In the genomic region with DNA sequence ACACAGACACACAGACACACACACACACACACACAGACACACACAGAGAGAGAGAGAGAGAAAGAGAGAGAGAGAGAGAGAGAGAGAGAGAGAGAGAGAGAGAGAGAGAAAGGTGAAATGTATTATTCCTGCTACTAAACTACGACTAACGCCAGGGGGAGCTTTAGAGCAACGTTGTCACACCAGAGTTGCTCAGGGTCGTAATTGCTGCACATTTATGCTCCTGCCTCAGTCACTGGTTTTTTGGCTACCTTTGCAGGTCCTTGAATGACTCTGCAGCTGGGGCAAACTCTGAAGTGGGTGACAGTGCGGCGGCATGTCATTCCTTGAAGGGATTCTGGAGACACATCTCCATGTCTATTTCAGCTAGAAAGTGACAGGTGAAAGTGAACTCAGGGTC, we compare ENCODE assay signal across 10 mouse cellular contexts.
DNase-seq lines count a peak whose midpoint lies in the region; ATAC-seq and TF ChIP-seq lines count a peak whose summit lies in the region.
"Had no signal": no experiment of that assay in that cellular context is flagged by ENCODE, and none has a peak within 500 bp of the region (broad histone marks: within the 10 kb centered on the region; RNA-seq: fewer than 3 reads in every experiment).

No protein-coding gene starts in this region.

- TF ChIP-seq POLR2A in brain, embryonic 14.5 days (IDR thresholded peaks at IDR 0.05; ENCODE audit: borderline replicate concordance, extremely low read depth, insufficient read depth, insufficient read length, poor library complexity, severe bottlenecking), result no peak

- H3K9ac ChIP-seq in intestine, embryonic 14.5 days (ENCODE audit: low read length), result no peak overlapping the region
- no peak overlapping the region for H3K9ac ChIP-seq in intestine, embryonic 16.5 days (ENCODE audit: low read depth, low read length)
- H3K9ac ChIP-seq in ES-E14 (ENCODE audit: insufficient read depth, low read depth, low read length, poor library complexity, severe bottlenecking), result no peak overlapping the region
- H3K9ac ChIP-seq: embryonic facial prominence, embryonic 12.5 days; liver, embryonic 13.5 days had no signal

- WGBS in intestine, embryonic 14.5 days, result 39% methylated on average over 6 of the region's 6 CpGs
- 35% methylated on average over 6 of the region's 6 CpGs for WGBS in intestine, embryonic 16.5 days

- H3K4me1 ChIP-seq in intestine, embryonic 14.5 days (replicated peaks; ENCODE audit: control insufficient read depth, insufficient read depth, low read length), result no peaks in the 10 kb centered on the region
- H3K4me1 ChIP-seq in intestine, embryonic 16.5 days (ENCODE audit: control insufficient read depth, insufficient read depth, low read length), result no peaks in the 10 kb centered on the region
- H3K4me1 ChIP-seq in ES-E14 (ENCODE audit: control insufficient read depth in 2 of 2, insufficient read depth in 2 of 2, low read length in 2 of 2, poor library complexity in 1 of 2), result no peaks in the 10 kb centered on the region
- H3K4me1 ChIP-seq: embryonic facial prominence, embryonic 12.5 days; liver, embryonic 13.5 days had no signal

- peak; percentile 61 for DNase-seq in intestine, embryonic 14.5 days (ENCODE audit: low spot score)
- DNase-seq in ES-E14 (ENCODE audit: low read depth, low spot score), result peak; percentile 33
- peak; percentile 79 for DNase-seq in brain, embryonic 14.5 days (ENCODE audit: low read depth)
- DNase-seq in left cerebral cortex, postnatal 36 days (ENCODE audit: low spot score in 2 of 2), result peak; percentile 12 to 16
- peak; percentile 50 for DNase-seq in right cerebral cortex, postnatal 14 days
- DNase-seq in heart, adult 8-10 months (ENCODE audit: low spot score), result no peak
- DNase-seq: liver, embryonic 13.5 days had no signal

- H3K4me2 ChIP-seq in intestine, embryonic 14.5 days (ENCODE audit: low read length), result no peak overlapping the region
- H3K4me2 ChIP-seq in intestine, embryonic 16.5 days (ENCODE audit: low read depth, low read length), result no peak overlapping the region
- H3K4me2 ChIP-seq: embryonic facial prominence, embryonic 12.5 days; liver, embryonic 13.5 days had no signal

- no peaks in the 10 kb centered on the region for H3K9me3 ChIP-seq in intestine, embryonic 14.5 days (ENCODE audit: control insufficient read depth, low read length)
- no peaks in the 10 kb centered on the region for H3K9me3 ChIP-seq in intestine, embryonic 16.5 days (ENCODE audit: control insufficient read depth, low read length)
- H3K9me3 ChIP-seq in ES-E14 (ENCODE audit: control insufficient read depth, insufficient read depth, low read depth, low read length), result no peaks in the 10 kb centered on the region
- H3K9me3 ChIP-seq: embryonic facial prominence, embryonic 12.5 days; liver, embryonic 13.5 days had no signal

- intact Hi-C loops in left cerebral cortex, postnatal 36 days (cut with DNase I), result loop anchor here (1.0 kb wide), 1 partner anchor 755 kb away; the partner anchor contains the start of gene Rprm

- no peaks in the 10 kb centered on the region for H3K36me3 ChIP-seq in intestine, embryonic 14.5 days (ENCODE audit: control insufficient read depth, insufficient read depth, low read length)
- H3K36me3 ChIP-seq in intestine, embryonic 16.5 days (ENCODE audit: control insufficient read depth, insufficient read depth, low read length), result no peaks in the 10 kb centered on the region
- no peaks in the 10 kb centered on the region for H3K36me3 ChIP-seq in ES-E14 (ENCODE audit: control insufficient read depth, insufficient read depth, low read length, poor library complexity, severe bottlenecking)
- H3K36me3 ChIP-seq: embryonic facial prominence, embryonic 12.5 days; liver, embryonic 13.5 days had no signal

- no peak for ATAC-seq in intestine, embryonic 14.5 days (replicated peaks; ENCODE audit: low FRiP score, low TSS enrichment, low read depth)
- no peak for ATAC-seq in intestine, embryonic 16.5 days
- ATAC-seq in hematopoietic stem cell, adult 5-6 weeks (replicated peaks in 1 of 2; ENCODE audit: insufficient read depth in 1 of 2, low FRiP score in 2 of 2, low TSS enrichment in 1 of 2, low read depth in 1 of 2, poor library complexity in 2 of 2, severe bottlenecking in 2 of 2), result peak; percentile 39 to 65; a peak in 2 of 4 replicates

- H3K27ac ChIP-seq in intestine, embryonic 14.5 days (ENCODE audit: low read depth), result no peak overlapping the region
- H3K27ac ChIP-seq in intestine, embryonic 16.5 days (ENCODE audit: low read length), result no peak overlapping the region
- H3K27ac ChIP-seq in ES-E14 (ENCODE audit: insufficient read depth, low read depth, low read length, poor library complexity, severe bottlenecking), result no peak overlapping the region
- H3K27ac ChIP-seq: embryonic facial prominence, embryonic 12.5 days; liver, embryonic 13.5 days had no signal

- no peak overlapping the region for H3K4me3 ChIP-seq in intestine, embryonic 14.5 days (ENCODE audit: low read depth, low read length)
- no peak overlapping the region for H3K4me3 ChIP-seq in intestine, embryonic 16.5 days (ENCODE audit: low read length)
- H3K4me3 ChIP-seq in ES-E14 (ENCODE audit: insufficient read depth in 1 of 2, low read depth in 1 of 2, low read length in 2 of 2, poor library complexity in 1 of 2, severe bottlenecking in 1 of 2), result no peak overlapping the region
- H3K4me3 ChIP-seq: embryonic facial prominence, embryonic 12.5 days; liver, embryonic 13.5 days had no signal

- in situ Hi-C loops in ES-E14 (cut with MboI; ENCODE audit: low sequenced_read_pairs in 2 of 2, unreplicated experiment in 2 of 2), result no loop called here

- TF ChIP-seq CTCF in brain, embryonic 14.5 days (IDR thresholded peaks at IDR 0.05; ENCODE audit: borderline replicate concordance, extremely low read depth, insufficient read depth, insufficient read length), result peak; percentile 64; the same call in 1 of the 2 replicates

- no peaks in the 10 kb centered on the region for H3K27me3 ChIP-seq in intestine, embryonic 14.5 days (replicated peaks; ENCODE audit: control insufficient read depth, insufficient read depth, low read length)
- no peaks in the 10 kb centered on the region for H3K27me3 ChIP-seq in intestine, embryonic 16.5 days (replicated peaks; ENCODE audit: control insufficient read depth, insufficient read depth, low read length)
- H3K27me3 ChIP-seq: embryonic facial prominence, embryonic 12.5 days; liver, embryonic 13.5 days had no signal

TF ChIP-seq in ES-E14, 5 proteins besides CTCF, POLR2A, EP300 and RAD21:
- TF ChIP-seq ZC3H11A (IDR thresholded peaks at IDR 0.05; ENCODE audit: borderline replicate concordance, low read depth, low read length) (0 out of 2 replicates have a peak, but pooled peaks have one; percentile 10), MAFK (IDR thresholded peaks at IDR 0.05; ENCODE audit: insufficient read depth, low read depth, low read length) (no peak), HCFC1 (IDR thresholded peaks at IDR 0.05; ENCODE audit: borderline replicate concordance, insufficient read depth, low read length) (no peak)

Comparison
In these comparisons a context has a peak if more than half of its experiments do, and no peak if none do; other contexts are left out.
1. ATAC-seq: peak in hematopoietic stem cell, adult 5-6 weeks (2 of 2); none in intestine, embryonic 14.5 days (single experiment) and intestine, embryonic 16.5 days (single experiment).